Mouse (Mus musculus) left cerebral cortex, adult 11 months (tissue): ENCODE results near the gene Prss35.

ENCODE experiments used
- DNase-seq: peaks from one replicate; pipeline ENCODE4 v3.0.0; 2022; ENCODE audit warnings: low spot score

Gene Prss35

DNA sequence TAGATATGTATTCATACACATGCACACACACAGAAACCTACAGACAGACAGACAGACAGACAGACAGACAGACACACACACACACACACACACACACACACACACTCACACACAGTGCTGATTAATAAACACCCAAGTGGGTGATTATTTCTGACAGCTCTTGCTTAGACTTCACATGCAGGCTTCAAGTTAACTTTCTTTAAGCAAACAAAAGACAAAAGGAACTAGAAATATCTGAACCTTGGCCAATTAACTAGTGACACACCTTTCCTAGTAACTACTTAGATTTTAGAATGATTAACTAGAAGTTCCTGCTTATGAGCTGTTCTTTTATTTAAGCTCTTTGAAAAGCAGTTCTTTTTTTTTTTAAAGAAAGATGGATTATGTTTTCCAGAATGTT is 9.1 kb upstream of the Prss35 start:
- no peak for DNase-seq

DNA sequence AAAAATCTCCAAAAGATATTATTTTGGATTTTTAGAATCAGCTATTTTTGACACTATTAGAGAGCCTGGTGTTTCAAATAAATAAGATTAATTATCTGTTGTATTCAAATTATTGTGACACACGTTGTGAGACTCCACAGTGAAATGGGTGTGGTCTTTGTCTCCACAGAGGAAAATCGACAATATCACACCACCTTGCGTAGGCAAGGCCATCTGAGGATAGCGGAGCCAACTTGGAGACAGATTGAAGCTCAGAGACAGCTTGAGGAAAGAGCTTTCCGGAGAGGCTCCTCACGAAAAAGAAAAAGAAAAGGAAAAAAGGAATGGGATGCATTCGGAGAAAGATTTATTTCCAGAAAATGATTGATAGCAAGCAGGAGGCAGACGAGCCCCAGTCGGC is 8.7 kb upstream of the Prss35 start:
- DNase-seq: no peak

DNA sequence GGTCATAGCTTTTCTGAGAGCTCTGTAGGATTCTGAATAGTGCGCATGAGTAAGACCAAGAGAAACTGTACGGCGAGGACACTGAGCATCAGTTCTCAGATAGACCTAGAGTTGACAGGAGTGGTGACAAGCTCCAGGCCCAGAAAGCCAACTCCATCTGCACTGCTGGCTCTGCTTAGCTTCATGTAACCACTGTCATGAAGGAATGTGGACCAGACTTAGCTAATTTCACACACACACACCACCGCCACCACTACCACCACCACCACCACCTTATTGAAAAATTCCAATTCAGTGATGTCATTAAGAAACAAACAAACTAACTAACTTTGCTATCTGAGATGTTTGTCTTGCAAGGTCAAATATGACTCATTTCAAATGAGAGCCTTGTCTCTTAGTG is 6.5 kb upstream of the Prss35 start:
- no peak for DNase-seq

- no peak for DNase-seq
Observed at GRCm38 (mm10) chr9:86738067-86738466, 5.4 kb upstream of the Prss35 start.

DNA sequence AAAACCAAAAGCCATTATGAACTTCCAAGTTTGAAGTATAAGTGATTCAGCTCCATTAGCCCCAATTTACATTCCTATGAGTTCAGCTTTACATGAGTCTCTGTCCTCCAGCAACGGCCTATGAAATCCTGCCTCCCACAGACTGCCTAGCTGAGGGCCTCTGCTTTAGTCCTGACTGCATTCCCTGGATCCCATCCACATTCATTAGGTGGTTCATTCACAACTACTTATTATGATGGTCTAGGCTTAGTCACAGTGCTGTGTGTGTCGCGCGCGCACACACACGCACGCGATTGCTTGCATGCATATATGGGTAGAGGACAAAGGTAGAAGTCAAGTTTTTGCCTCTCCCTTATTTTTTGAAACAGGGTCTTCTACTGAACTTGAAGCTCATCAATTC is 4.6 kb upstream of the Prss35 start:
- no peak for DNase-seq

DNA sequence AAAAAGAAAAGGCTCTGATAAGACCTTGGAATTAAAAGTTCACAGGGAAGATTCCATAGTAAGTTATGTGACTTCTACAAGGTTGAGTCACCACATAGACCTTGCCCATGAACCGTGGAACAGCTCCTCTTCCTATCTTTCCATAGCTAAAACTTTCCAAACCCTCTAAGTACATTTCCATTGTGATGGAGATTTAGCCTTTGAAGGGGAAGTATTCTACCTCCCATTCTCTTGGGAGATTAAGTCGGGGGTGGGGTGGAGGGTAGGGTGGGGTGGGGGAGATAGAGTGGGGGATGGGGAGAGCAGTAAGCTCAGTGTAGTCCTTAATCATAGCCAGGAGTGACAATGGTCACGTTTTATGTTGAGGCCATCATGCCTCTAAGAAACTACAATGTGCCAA is 3.5 kb upstream of the Prss35 start:
- no peak for DNase-seq

DNA sequence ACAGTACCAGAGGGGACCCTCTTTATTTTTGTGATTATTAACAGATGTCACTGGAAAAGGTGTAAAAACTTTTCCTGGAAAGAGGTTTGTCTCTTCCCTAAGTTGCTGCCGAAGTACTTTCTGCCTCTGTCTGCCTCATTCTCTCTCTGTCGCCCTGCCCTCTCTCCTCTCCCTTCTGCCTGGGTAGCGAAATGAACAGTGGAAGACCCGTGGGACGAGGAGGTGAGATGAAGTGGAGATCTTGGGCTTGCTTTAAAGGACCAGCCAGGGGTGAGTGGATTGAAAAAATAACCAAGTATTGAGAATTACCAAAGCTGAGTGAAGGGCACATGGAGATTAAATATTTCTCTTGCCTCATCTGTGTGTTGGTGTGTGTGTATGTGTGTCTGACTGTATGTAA is 592 bp downstream of the Prss35 start:
- DNase-seq: no peak

- peak; percentile 75 for DNase-seq
Observed at GRCm38 (mm10) chr9:86745926-86746581, 2.6 kb downstream of the Prss35 start.

DNA sequence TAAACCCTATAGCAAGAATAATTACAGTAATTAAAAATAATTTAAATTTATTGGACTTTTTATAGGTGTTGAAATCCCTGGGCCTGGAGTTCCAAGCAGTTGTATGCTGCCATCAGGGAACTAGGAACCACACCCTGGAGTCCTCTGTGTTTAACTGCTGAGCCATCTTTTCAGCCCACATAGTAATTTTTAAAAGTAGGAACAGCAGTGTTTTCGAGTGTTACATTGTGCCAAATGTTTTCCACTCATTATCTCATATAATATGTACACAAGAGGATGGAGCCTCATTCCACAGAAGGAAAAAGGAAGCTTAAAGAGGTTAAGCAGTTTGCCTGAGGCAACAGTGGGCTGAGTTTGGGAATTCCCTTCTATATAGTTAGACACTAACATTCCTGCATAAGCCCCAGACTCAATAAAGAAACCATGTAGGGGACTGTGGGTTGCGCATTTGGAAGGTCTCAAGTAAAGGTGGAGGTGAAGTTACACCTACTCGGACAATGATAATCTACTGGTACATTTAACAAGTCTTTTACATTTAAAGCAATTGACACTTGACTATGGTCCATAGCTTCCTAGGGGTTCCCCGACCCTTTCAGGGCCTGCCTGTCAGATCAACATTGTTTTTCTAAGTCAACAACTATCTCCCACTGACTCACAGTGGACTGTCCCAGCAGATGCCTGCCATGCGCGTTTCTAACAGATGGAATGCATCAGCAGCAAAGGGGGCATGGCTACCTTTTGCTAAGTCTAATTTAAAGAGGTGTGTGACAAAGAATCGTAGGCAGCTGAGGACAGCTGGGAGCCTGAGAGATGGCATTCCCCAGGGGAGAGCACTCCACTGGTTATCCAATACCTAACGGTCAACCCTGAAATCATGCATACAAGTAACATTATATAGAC is 19.3 kb downstream of the Prss35 start:
- no peak for DNase-seq

GRCm38 (mm10) chr9:86764002-86764401 is 20.6 kb downstream of the Prss35 start:
- no peak for DNase-seq

- DNase-seq: no peak
Observed at GRCm38 (mm10) chr9:86766991-86767390, 23.5 kb downstream of the Prss35 start.

- no peak for DNase-seq
Observed at GRCm38 (mm10) chr9:86772897-86773296, 29.4 kb downstream of the Prss35 start.

- no peak for DNase-seq
Observed at GRCm38 (mm10) chr9:86773996-86774395, 30.5 kb downstream of the Prss35 start.

DNA sequence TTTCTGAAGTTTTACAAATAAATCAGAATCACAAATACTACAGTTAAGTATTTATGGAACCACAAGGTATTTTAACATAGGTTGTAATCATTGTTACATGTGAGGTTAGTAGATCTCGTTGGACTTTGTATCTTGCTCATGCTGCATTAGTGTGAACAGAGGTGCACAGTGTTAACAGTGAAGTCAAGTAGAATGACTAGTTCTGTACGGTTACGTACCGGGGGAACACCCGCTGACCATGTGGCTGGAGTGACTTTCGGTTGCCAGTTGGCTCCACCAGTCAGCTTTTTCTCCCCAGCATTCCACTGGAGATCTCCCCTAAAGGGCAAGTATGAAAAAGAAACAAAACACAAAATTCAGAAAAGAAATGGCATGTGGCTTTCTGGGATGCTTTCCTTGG is 31.9 kb downstream of the Prss35 start:
- no peak for DNase-seq

- DNase-seq: no peak
Observed at GRCm38 (mm10) chr9:86777309-86777708, 33.9 kb downstream of the Prss35 start.

DNA sequence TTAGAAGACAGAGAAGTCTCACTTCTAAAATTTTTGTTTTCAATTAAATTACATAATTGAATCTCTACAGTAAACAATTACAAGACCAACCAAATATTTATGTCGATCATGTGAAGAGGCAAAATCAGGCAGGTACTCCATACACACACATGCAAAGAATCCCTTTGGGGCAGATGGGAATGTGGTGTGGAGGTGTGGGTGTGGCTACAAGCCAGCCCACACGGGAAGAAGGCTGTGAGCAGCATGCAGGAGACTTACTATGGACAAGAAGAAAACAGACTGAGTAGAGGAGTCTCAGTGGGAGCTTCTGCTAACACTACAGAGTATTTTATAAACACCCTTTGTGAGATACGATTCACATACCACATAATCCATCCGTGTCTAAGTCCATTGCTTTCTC is 34.8 kb downstream of the Prss35 start:
- no peak for DNase-seq

DNA sequence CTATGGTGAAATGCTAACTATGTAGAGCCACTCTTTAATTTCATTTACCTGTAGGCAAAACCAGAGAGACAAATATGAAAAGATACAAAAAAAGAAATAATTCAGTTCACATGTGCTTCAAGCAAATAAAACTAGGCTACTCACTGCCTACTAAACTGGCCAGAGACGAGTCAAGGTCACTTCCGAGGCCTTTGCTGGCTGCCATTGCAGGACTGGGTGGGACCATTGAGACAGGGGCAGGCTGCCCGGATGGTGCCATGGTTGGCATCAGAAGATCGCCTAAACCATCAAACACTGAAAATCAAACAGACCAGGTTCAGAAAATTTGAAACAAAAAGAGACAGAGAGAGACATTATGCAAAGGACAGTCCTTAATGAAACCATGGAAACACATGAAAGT is 38.0 kb downstream of the Prss35 start:
- DNase-seq: no peak

DNA sequence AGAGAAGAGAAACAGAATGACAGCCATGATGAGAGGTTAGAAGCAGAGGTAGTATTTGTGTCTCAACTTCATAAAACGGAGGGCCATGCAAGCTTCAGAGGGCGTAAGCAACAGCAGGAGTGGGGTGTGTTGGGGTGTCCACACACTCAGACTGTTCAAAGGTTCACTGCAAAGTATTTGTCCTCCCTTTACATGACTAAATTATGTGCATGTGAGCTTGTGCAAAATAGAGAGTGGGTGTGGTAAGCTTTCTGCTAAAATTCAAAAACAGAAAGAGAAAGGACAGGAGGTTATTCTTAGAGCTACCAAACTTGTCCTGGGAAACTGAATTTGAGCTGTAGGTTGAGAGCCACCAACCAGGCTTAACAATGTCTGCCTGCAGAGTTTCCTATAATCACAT is 39.4 kb downstream of the Prss35 start:
- no peak for DNase-seq

GRCm38 (mm10) chr9:86789186-86789585 is 45.7 kb downstream of the Prss35 start:
- DNase-seq: no peak

- DNase-seq: no peak
Observed at GRCm38 (mm10) chr9:86791927-86792326, 48.5 kb downstream of the Prss35 start.

DNA sequence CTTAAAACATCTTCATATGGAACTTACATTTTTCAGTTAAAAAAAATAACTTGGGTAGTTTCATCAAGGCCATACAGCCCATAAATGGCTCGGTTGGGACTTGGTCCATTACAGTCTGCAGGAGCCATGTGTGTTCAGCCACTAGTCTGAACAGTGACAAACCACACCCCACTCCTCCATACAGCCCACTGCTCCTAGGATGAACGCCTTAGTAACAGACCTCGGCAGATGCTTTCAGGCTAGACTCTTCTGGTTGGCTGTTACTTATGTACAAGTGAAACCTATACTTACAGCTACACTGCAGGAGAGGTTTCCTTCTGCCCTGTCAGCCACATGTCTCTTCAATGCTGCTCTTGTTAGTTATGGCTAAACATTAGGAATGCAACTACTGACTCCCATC is 51.8 kb downstream of the Prss35 start:
- no peak for DNase-seq

- DNase-seq: no peak
Observed at GRCm38 (mm10) chr9:86797553-86797952, 54.1 kb downstream of the Prss35 start.

DNA sequence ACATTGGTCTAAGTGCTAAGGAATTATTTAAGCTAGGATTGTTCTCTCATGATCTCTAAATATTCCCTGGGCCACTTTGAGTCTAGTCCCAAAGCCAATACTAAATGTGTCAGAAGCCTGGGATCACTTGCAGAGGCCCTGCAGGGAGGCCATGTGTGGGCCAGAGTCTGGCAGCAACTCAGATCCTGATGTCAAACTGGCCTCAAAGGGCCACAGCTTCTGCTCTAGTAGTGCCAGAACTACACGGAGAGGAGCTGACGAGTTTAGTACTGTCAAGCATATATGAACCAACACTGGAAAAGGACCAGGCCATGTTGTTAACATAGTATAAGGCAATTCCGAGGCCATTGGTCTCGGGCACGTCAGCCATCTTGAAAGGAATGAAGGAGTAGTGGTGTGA is 54.7 kb downstream of the Prss35 start:
- DNase-seq: no peak

- DNase-seq: no peak
Observed at GRCm38 (mm10) chr9:86798686-86799085, 55.2 kb downstream of the Prss35 start.
